8 mouse cellular contexts compared by ENCODE assay signal in the genomic region with DNA sequence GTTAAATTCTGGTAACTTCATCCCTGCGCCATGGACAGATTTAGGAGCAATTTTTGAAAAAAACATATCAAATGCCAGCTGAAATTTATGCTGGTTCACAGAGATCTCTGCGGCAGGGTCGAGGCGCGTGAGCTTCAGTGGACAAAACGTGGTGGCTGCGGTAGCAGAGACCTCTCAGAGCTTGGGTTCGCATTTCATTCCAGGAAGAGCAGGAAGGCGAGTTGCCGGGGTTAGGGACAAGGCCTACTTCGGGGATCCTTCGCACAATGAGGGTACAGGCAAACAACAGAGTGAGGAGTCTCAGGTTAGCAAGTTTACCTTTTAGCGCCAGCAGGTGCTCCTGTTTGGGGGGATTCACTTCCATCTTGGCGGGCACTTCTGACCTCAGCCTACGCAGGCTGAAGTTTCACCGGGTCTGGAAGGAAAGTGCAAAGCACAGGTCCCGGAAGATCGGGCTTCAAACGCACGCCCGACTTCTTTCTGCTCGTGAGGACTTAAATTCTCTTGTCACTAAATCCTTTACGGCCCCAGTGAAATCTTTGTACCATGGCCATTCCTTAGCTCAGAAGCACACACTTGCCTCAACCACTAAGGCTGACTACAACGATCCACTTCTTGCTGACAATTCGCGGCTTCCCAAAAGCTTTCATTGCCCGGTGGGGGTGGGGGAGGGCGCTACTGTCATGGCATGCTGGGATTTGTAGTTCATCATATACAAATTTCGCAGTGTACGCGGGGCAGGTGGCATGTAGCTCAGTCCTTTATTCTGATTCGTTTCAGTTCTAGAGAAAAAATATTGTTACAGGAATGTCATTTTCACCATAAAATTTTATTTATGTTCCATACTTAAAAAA. TPM values are rescaled to one million over a fixed set of nuclear protein-coding genes. Genes with fewer than 3 reads are reported as not detected.
DNase-seq lines count a peak whose midpoint lies in the region; ATAC-seq and TF ChIP-seq lines count a peak whose summit lies in the region.

Gene Trappc13, minus strand, starts transcription at position 674 of the 854 bp plus-strand sequence.

- peak in 1 of 2 experiments; percentile 72 for DNase-seq in spleen, adult 2 months (ENCODE audit: low read depth in 1 of 2, low spot score in 2 of 2)
- DNase-seq in spleen, postnatal 36 days (ENCODE audit: low spot score in 2 of 2): no peak
- peak; percentile 80 for DNase-seq in c-Kit-positive CD71-negative TER-119-negative erythroid progenitor cells, embryonic 14.5 days (ENCODE audit: low read depth)
- DNase-seq in gastrocnemius, adult 18-20 months (ENCODE audit: low spot score): no peak
- DNase-seq in left cerebral cortex, postnatal 25 days (ENCODE audit: low spot score in 2 of 2): peak; percentile 89 to 94
- peak; percentile 89 for DNase-seq in midbrain, postnatal 0 days (ENCODE audit: low spot score)
- peak; percentile 31 for DNase-seq in urinary bladder, postnatal 14 days (ENCODE audit: low spot score)

- H3K36me3 ChIP-seq in spleen, adult 2 months (ENCODE audit: control insufficient read depth, insufficient read depth, low read length): peaks cover 1% of the 10 kb centered on the region; the same call in 1 of the 2 replicates
- no peaks in the 10 kb centered on the region for H3K36me3 ChIP-seq in hindbrain, embryonic 16.5 days (ENCODE audit: control insufficient read depth, insufficient read depth, low read length)
- no peaks in the 10 kb centered on the region for H3K36me3 ChIP-seq in midbrain, postnatal 0 days (ENCODE audit: insufficient read depth, low read length)

- WGBS in spleen, adult 2 months: under 1% methylated on average over 32 of the region's 32 CpGs
- WGBS in hindbrain, embryonic 16.5 days: under 1% methylated on average over 32 of the region's 32 CpGs
- under 1% methylated on average over 32 of the region's 32 CpGs for WGBS in midbrain, postnatal 0 days

- peak; percentile 95 for ATAC-seq in hindbrain, embryonic 16.5 days
- peak; percentile 91 for ATAC-seq in midbrain, postnatal 0 days (ENCODE audit: low FRiP score)

- no peaks in the 10 kb centered on the region for H3K9me3 ChIP-seq in hindbrain, embryonic 16.5 days (ENCODE audit: control insufficient read depth, low read length)
- no peaks in the 10 kb centered on the region for H3K9me3 ChIP-seq in midbrain, postnatal 0 days (ENCODE audit: low read length)

- TF ChIP-seq CTCF in spleen, adult 2 months (IDR thresholded peaks at IDR 0.05; ENCODE audit: extremely low read depth, insufficient read depth, insufficient read length, insufficient replicate concordance): no peak
- TF ChIP-seq CTCF in midbrain, postnatal 0 days (IDR thresholded peaks at IDR 0.05): no peak; the same call in 1 of the 2 replicates

- TF ChIP-seq POLR2A in spleen, adult 2 months (IDR thresholded peaks at IDR 0.05; ENCODE audit: low read depth, low read length): no peak

- H3K9ac ChIP-seq in hindbrain, embryonic 16.5 days (ENCODE audit: low read depth, low read length): peak within 1 kb of the TSS; percentile 97
- peak within 1 kb of the TSS; percentile 88 for H3K9ac ChIP-seq in midbrain, postnatal 0 days (replicated peaks; ENCODE audit: low read length, poor library complexity, severe bottlenecking)

- intact Hi-C loops in left cerebral cortex, postnatal 25 days (cut with DNase I): loop anchor here (5.0 kb wide), 2 partner anchors 49 to 256 kb away; partner anchors contain the start of genes Cenpk, Erbin and Ppwd1

- H3K27ac ChIP-seq in spleen, adult 2 months (ENCODE audit: insufficient read depth, low read length): peak within 1 kb of the TSS; percentile 90
- peak within 1 kb of the TSS; percentile 85 for H3K27ac ChIP-seq in hindbrain, embryonic 16.5 days (ENCODE audit: low read depth, low read length)
- H3K27ac ChIP-seq in midbrain, postnatal 0 days (ENCODE audit: low read depth, low read length): peak within 1 kb of the TSS; percentile 78

- H3K4me1 ChIP-seq in spleen, adult 2 months (ENCODE audit: control insufficient read depth, insufficient read depth, insufficient read length): peaks cover 5% of the 10 kb centered on the region
- H3K4me1 ChIP-seq in hindbrain, embryonic 16.5 days (ENCODE audit: control insufficient read depth, insufficient read depth, low read depth, low read length): peaks cover 13% of the 10 kb centered on the region
- H3K4me1 ChIP-seq in midbrain, postnatal 0 days (ENCODE audit: insufficient read depth, low read length): no peaks in the 10 kb centered on the region

- H3K4me3 ChIP-seq in spleen, adult 2 months (ENCODE audit: extremely low read depth, insufficient read depth, insufficient read length): peak within 1 kb of the TSS; percentile 99
- H3K4me3 ChIP-seq in hindbrain, embryonic 16.5 days (ENCODE audit: low read length): peak within 1 kb of the TSS; percentile 82
- peak within 1 kb of the TSS; percentile 96 for H3K4me3 ChIP-seq in midbrain, postnatal 0 days (ENCODE audit: low read depth, low read length)

- H3K27me3 ChIP-seq in spleen, adult 2 months (ENCODE audit: control insufficient read depth, insufficient read depth, low read length): no peaks in the 10 kb centered on the region
- no peaks in the 10 kb centered on the region for H3K27me3 ChIP-seq in hindbrain, embryonic 16.5 days (replicated peaks; ENCODE audit: control insufficient read depth, insufficient read depth, low read length)
- no peaks in the 10 kb centered on the region for H3K27me3 ChIP-seq in midbrain, postnatal 0 days (ENCODE audit: insufficient read depth, low read length)

- H3K4me2 ChIP-seq in hindbrain, embryonic 16.5 days (ENCODE audit: low read length): peak within 1 kb of the TSS; percentile 75
- peak within 1 kb of the TSS; percentile 72 for H3K4me2 ChIP-seq in midbrain, postnatal 0 days (ENCODE audit: low read depth, low read length, poor library complexity, severe bottlenecking)

RNA-seq across cellular contexts. Expression of gene Trappc13, which starts in this region (rescaled TPM):
- polyA plus RNA-seq in spleen, adult 2 months (2012; rRNA removed): 2.8 and 3.0 TPM in 2 replicates
- 10 to 100 TPM; 29.0 to 29.8 TPM for total RNA-seq in gastrocnemius, adult 18-20 months (2021)
- polyA plus RNA-seq in hindbrain, embryonic 16.5 days (2015; fragmentation: Nextera tagmentation; extraction: Ambion mirVana): 55.0 and 55.3 TPM in 2 replicates
- 10 to 100 TPM; 52.5 to 53.6 TPM for total RNA-seq in left cerebral cortex, postnatal 25 days (2021)
- 35.1 and 41.9 TPM in 2 replicates for total RNA-seq in midbrain, postnatal 0 days (2014; rRNA removed)
- 45.1 and 46.2 TPM in 2 replicates for polyA plus RNA-seq in midbrain, postnatal 0 days (2015; fragmentation: Nextera tagmentation; extraction: Ambion mirVana)

Comparison
In these comparisons a context has a peak if more than half of its experiments do, and no peak if none do; other contexts are left out.
1. RNA of gene Trappc13 (polyA plus RNA-seq): 55.0 to 55.3 TPM in hindbrain, embryonic 16.5 days and 45.1 to 46.2 TPM in midbrain, postnatal 0 days; 2.8 to 3.0 TPM in spleen, adult 2 months; every median in the first group is over 10 times any median in the second.
2. DNase-seq: peak in c-Kit-positive CD71-negative TER-119-negative erythroid progenitor cells, embryonic 14.5 days (single experiment), left cerebral cortex, postnatal 25 days (2 of 2), midbrain, postnatal 0 days (single experiment) and urinary bladder, postnatal 14 days (single experiment); none in spleen, postnatal 36 days (0 of 2) and gastrocnemius, adult 18-20 months (single experiment).
3. Peak in every context shown above with its lines, with median percentiles within 50 percentile points of each other: H3K27ac ChIP-seq and H3K4me3 ChIP-seq.